Mouse (Mus musculus): ENCODE measurements around the gene Arhgap1. TPM values are rescaled to one million over a fixed set of nuclear protein-coding genes. Genes with fewer than 3 reads are reported as not detected.

Gene Arhgap1
- total and polyA plus RNA-seq, 2 experiments from 2014 or later = 76.5 to 85.7 TPM

GRCm38 (mm10) chr2:91633334-91633977, 16.2 kb upstream of the Arhgap1 start:
- Histone ChIP-seq H3K27ac (ENCODE audit: low read depth) (no peak overlapping the region), H3K27me3 (ENCODE audit: control insufficient read depth, insufficient read depth, low read length) (no peaks in the 10 kb centered on the region)
- 59% methylated on average over 12 of the region's 12 CpGs for WGBS

GRCm38 (mm10) chr2:91634841-91635240, 14.8 kb upstream of the Arhgap1 start:
- Histone ChIP-seq H3K4me1 (ENCODE audit: control insufficient read depth, insufficient read depth) (no peaks in the 10 kb centered on the region), H3K27me3 (ENCODE audit: control insufficient read depth, insufficient read depth, low read length) (no peaks in the 10 kb centered on the region), H3K9ac (replicated peaks; ENCODE audit: low read depth, low read length) (no peak overlapping the region), H3K4me3 (ENCODE audit: low read depth, low read length) (no peak overlapping the region), H3K36me3 (replicated peaks; ENCODE audit: control insufficient read depth, insufficient read depth, low read length) (no peaks in the 10 kb centered on the region), H3K4me2 (ENCODE audit: low read depth, low read length) (no peak overlapping the region), H3K9me3 (replicated peaks; ENCODE audit: control insufficient read depth, low read length) (no peaks in the 10 kb centered on the region), H3K27ac (ENCODE audit: low read depth) (no peak overlapping the region)
- ATAC-seq (ENCODE audit: insufficient read depth, low read depth) (no peak), DNase-seq (ENCODE audit: low spot score) (no peak)
- TF ChIP-seq EP300 (IDR thresholded peaks at IDR 0.05; ENCODE audit: low read depth) (no peak), CTCF (IDR thresholded peaks at IDR 0.05; ENCODE audit: low read depth) (no peak)
- WGBS = 59% methylated on average over 9 of the region's 9 CpGs

More at GRCm38 (mm10) chr2:91633334-91633977, 16.2 kb upstream of the Arhgap1 start:
- Histone ChIP-seq H3K36me3 (replicated peaks; ENCODE audit: control insufficient read depth, insufficient read depth, low read length) (no peaks in the 10 kb centered on the region), H3K4me3 (ENCODE audit: low read depth, low read length) (no peak overlapping the region), H3K4me2 (ENCODE audit: low read depth, low read length) (no peak overlapping the region), H3K9me3 (replicated peaks; ENCODE audit: control insufficient read depth, low read length) (no peaks in the 10 kb centered on the region), H3K4me1 (ENCODE audit: control insufficient read depth, insufficient read depth) (no peaks in the 10 kb centered on the region), H3K9ac (replicated peaks; ENCODE audit: low read depth, low read length) (no peak overlapping the region)
- ATAC-seq (ENCODE audit: insufficient read depth, low read depth) (no peak), DNase-seq (ENCODE audit: low spot score) (no peak)
- TF ChIP-seq CTCF (IDR thresholded peaks at IDR 0.05; ENCODE audit: low read depth) (no peak), EP300 (IDR thresholded peaks at IDR 0.05; ENCODE audit: low read depth) (no peak)

GRCm38 (mm10) chr2:91635486-91635885, 14.2 kb upstream of the Arhgap1 start:
- no peaks in the 10 kb centered on the region for H3K9me3 ChIP-seq (replicated peaks; ENCODE audit: control insufficient read depth, low read length)
- no peak overlapping the region for H3K4me2 ChIP-seq (ENCODE audit: low read depth, low read length)
- no peaks in the 10 kb centered on the region for H3K27me3 ChIP-seq (ENCODE audit: control insufficient read depth, insufficient read depth, low read length)
- no peak overlapping the region for H3K27ac ChIP-seq (ENCODE audit: low read depth)
- H3K36me3 ChIP-seq (replicated peaks; ENCODE audit: control insufficient read depth, insufficient read depth, low read length) = no peaks in the 10 kb centered on the region
- ATAC-seq (ENCODE audit: insufficient read depth, low read depth) (no peak), DNase-seq (ENCODE audit: low spot score) (no peak)
- 81% methylated on average over 11 of the region's 11 CpGs for WGBS
- no peak for TF ChIP-seq EP300 (IDR thresholded peaks at IDR 0.05; ENCODE audit: low read depth)
- no peak for TF ChIP-seq CTCF (IDR thresholded peaks at IDR 0.05; ENCODE audit: low read depth)
- no peak overlapping the region for H3K4me3 ChIP-seq (ENCODE audit: low read depth, low read length)
- H3K4me1 ChIP-seq (ENCODE audit: control insufficient read depth, insufficient read depth) = no peaks in the 10 kb centered on the region
- no peak overlapping the region for H3K9ac ChIP-seq (replicated peaks; ENCODE audit: low read depth, low read length)

- Histone ChIP-seq H3K4me3 (ENCODE audit: low read depth, low read length) (no peak within 1 kb of the TSS), H3K4me2 (ENCODE audit: low read depth, low read length) (no peak within 1 kb of the TSS), H3K9me3 (replicated peaks; ENCODE audit: control insufficient read depth, low read length) (no peaks in the 10 kb centered on the region), H3K9ac (replicated peaks; ENCODE audit: low read depth, low read length) (no peak within 1 kb of the TSS), H3K27ac (ENCODE audit: low read depth) (no peak within 1 kb of the TSS), H3K4me1 (ENCODE audit: control insufficient read depth, insufficient read depth) (no peaks in the 10 kb centered on the region), H3K36me3 (replicated peaks; ENCODE audit: control insufficient read depth, insufficient read depth, low read length) (no peaks in the 10 kb centered on the region), H3K27me3 (ENCODE audit: control insufficient read depth, insufficient read depth, low read length) (no peaks in the 10 kb centered on the region)
- 86% methylated on average over 8 of the region's 8 CpGs for WGBS
- DNase-seq (ENCODE audit: low spot score) (no peak), ATAC-seq (ENCODE audit: insufficient read depth, low read depth) (no peak)
- TF ChIP-seq CTCF (IDR thresholded peaks at IDR 0.05; ENCODE audit: low read depth) = no peak
- TF ChIP-seq EP300 (IDR thresholded peaks at IDR 0.05; ENCODE audit: low read depth) = no peak
These were observed 13.4 kb upstream of the Arhgap1 start, which contains the start of gene F2 for GRCm38 (mm10) chr2:91636229-91636628. Gene F2 (minus strand): TSS chr2:91636414.

GRCm38 (mm10) chr2:91636727-91637338, 12.8 kb upstream of the Arhgap1 start:
- 65% methylated on average over 5 of the region's 5 CpGs for WGBS
- DNase-seq (ENCODE audit: low spot score) (no peak), ATAC-seq (ENCODE audit: insufficient read depth, low read depth) (no peak)

More at GRCm38 (mm10) chr2:91636727-91637338, 12.8 kb upstream of the Arhgap1 start:
- H3K36me3 ChIP-seq (replicated peaks; ENCODE audit: control insufficient read depth, insufficient read depth, low read length) = no peaks in the 10 kb centered on the region
- H3K9me3 ChIP-seq (replicated peaks; ENCODE audit: control insufficient read depth, low read length) = no peaks in the 10 kb centered on the region
- H3K27ac ChIP-seq (ENCODE audit: low read depth) = no peak overlapping the region
- H3K4me2 ChIP-seq (ENCODE audit: low read depth, low read length) = no peak overlapping the region
- no peak overlapping the region for H3K4me3 ChIP-seq (ENCODE audit: low read depth, low read length)
- no peaks in the 10 kb centered on the region for H3K4me1 ChIP-seq (ENCODE audit: control insufficient read depth, insufficient read depth)
- no peaks in the 10 kb centered on the region for H3K27me3 ChIP-seq (ENCODE audit: control insufficient read depth, insufficient read depth, low read length)
- TF ChIP-seq CTCF (IDR thresholded peaks at IDR 0.05; ENCODE audit: low read depth) (no peak), EP300 (IDR thresholded peaks at IDR 0.05; ENCODE audit: low read depth) (no peak)
- H3K9ac ChIP-seq (replicated peaks; ENCODE audit: low read depth, low read length) = no peak overlapping the region

Measured in heart, postnatal 0 days (tissue).